ENCODE assay signal across 35 mouse cellular contexts in genomic region chr9:99850354-99850753, GRCm38 (mm10). TPM values are rescaled to one million over a fixed set of nuclear protein-coding genes. Genes with fewer than 3 reads are reported as not detected.
DNase-seq lines count a peak whose midpoint lies in the region; ATAC-seq and TF ChIP-seq lines count a peak whose summit lies in the region.
"Had no signal": no experiment of that assay in that cellular context is flagged by ENCODE, and none has a peak within 500 bp of the region (broad histone marks: within the 10 kb centered on the region; RNA-seq: fewer than 3 reads in every experiment).

No protein-coding gene starts in this region.

- 56% methylated on average over 7 of the region's 7 CpGs for WGBS in midbrain, postnatal 0 days
- 73% methylated on average over 7 of the region's 7 CpGs for WGBS in midbrain, embryonic 11.5 days

- H3K4me3 ChIP-seq in midbrain, postnatal 0 days (ENCODE audit: low read depth, low read length), result no peak overlapping the region
- H3K4me3 ChIP-seq in midbrain, embryonic 11.5 days (ENCODE audit: low read depth, low read length), result no peak overlapping the region
- no peak overlapping the region for H3K4me3 ChIP-seq in layer of hippocampus, adult 2 months
- H3K4me3 ChIP-seq: forebrain, embryonic 15.5 days; gastrocnemius, adult 2 months; heart, embryonic 13.5 days; hindbrain, embryonic 10.5 days; hindbrain, embryonic 15.5 days; intestine, embryonic 15.5 days; liver, embryonic 13.5 days; midbrain, embryonic 15.5 days had no signal

- ATAC-seq in midbrain, postnatal 0 days (ENCODE audit: low FRiP score), result no peak
- ATAC-seq in midbrain, embryonic 11.5 days (ENCODE audit: low FRiP score), result no peak
- no peak for ATAC-seq in erythroid progenitor cell, adult 5-6 weeks (replicated peaks; ENCODE audit: low FRiP score, poor library complexity, severe bottlenecking)
- ATAC-seq: CD4-positive, CD25-positive, alpha-beta regulatory T cell, adult 4 months; forebrain, embryonic 15.5 days; intestine, embryonic 15.5 days; lung, postnatal 0 days; midbrain, embryonic 15.5 days had no signal

- no peaks in the 10 kb centered on the region for H3K36me3 ChIP-seq in midbrain, postnatal 0 days (ENCODE audit: insufficient read depth, low read length)
- no peaks in the 10 kb centered on the region for H3K36me3 ChIP-seq in midbrain, embryonic 11.5 days (ENCODE audit: control insufficient read depth, insufficient read depth, low read length)
- H3K36me3 ChIP-seq: forebrain, embryonic 15.5 days; heart, embryonic 13.5 days; hindbrain, embryonic 10.5 days; hindbrain, embryonic 15.5 days; intestine, embryonic 15.5 days; liver, embryonic 13.5 days; midbrain, embryonic 15.5 days had no signal

- H3K27ac ChIP-seq in midbrain, postnatal 0 days (ENCODE audit: low read depth, low read length), result no peak overlapping the region
- H3K27ac ChIP-seq in midbrain, embryonic 11.5 days (ENCODE audit: low read depth, low read length), result no peak overlapping the region
- H3K27ac ChIP-seq in layer of hippocampus, adult 2 months, result no peak overlapping the region
- H3K27ac ChIP-seq: forebrain, embryonic 15.5 days; gastrocnemius, adult 2 months; heart, embryonic 13.5 days; hindbrain, embryonic 10.5 days; hindbrain, embryonic 15.5 days; intestine, embryonic 15.5 days; liver, embryonic 13.5 days; macrophage; midbrain, embryonic 15.5 days; stomach, postnatal 0 days had no signal

- no peak overlapping the region for H3K4me2 ChIP-seq in midbrain, postnatal 0 days (ENCODE audit: low read depth, low read length, poor library complexity, severe bottlenecking)
- no peak overlapping the region for H3K4me2 ChIP-seq in midbrain, embryonic 11.5 days
- H3K4me2 ChIP-seq: forebrain, embryonic 15.5 days; heart, embryonic 13.5 days; hindbrain, embryonic 15.5 days; intestine, embryonic 15.5 days; liver, embryonic 13.5 days; midbrain, embryonic 15.5 days had no signal

- no peak overlapping the region for H3K9ac ChIP-seq in midbrain, postnatal 0 days (replicated peaks; ENCODE audit: low read length, poor library complexity, severe bottlenecking)
- H3K9ac ChIP-seq in midbrain, embryonic 11.5 days (ENCODE audit: low read length), result no peak overlapping the region
- H3K9ac ChIP-seq: forebrain, embryonic 15.5 days; heart, embryonic 13.5 days; hindbrain, embryonic 15.5 days; intestine, embryonic 15.5 days; liver, embryonic 13.5 days; midbrain, embryonic 15.5 days had no signal

- TF ChIP-seq CTCF in midbrain, postnatal 0 days (IDR thresholded peaks at IDR 0.05), result no peak
- no peak for TF ChIP-seq CTCF in layer of hippocampus, adult 2 months (conservative IDR thresholded peaks at IDR 0.05)

- intact Hi-C loops in heart, postnatal 25 days (cut with DNase I), result no loop called here

- no peaks in the 10 kb centered on the region for H3K9me3 ChIP-seq in midbrain, postnatal 0 days (ENCODE audit: low read length)
- no peaks in the 10 kb centered on the region for H3K9me3 ChIP-seq in midbrain, embryonic 11.5 days (ENCODE audit: control insufficient read depth, low read length)
- H3K9me3 ChIP-seq: forebrain, embryonic 15.5 days; heart, embryonic 13.5 days; hindbrain, embryonic 10.5 days; hindbrain, embryonic 15.5 days; intestine, embryonic 15.5 days; liver, embryonic 13.5 days; midbrain, embryonic 15.5 days had no signal

- H3K4me1 ChIP-seq in midbrain, postnatal 0 days (ENCODE audit: insufficient read depth, low read length), result no peaks in the 10 kb centered on the region
- H3K4me1 ChIP-seq in midbrain, embryonic 11.5 days (ENCODE audit: control insufficient read depth, insufficient read depth, low read length), result no peaks in the 10 kb centered on the region
- H3K4me1 ChIP-seq: heart, embryonic 13.5 days; hindbrain, embryonic 15.5 days; intestine, embryonic 15.5 days; liver, embryonic 13.5 days had no signal

- H3K27me3 ChIP-seq in midbrain, postnatal 0 days (ENCODE audit: insufficient read depth, low read length), result no peaks in the 10 kb centered on the region
- H3K27me3 ChIP-seq in midbrain, embryonic 11.5 days (ENCODE audit: control insufficient read depth, insufficient read depth, low read length), result no peaks in the 10 kb centered on the region
- H3K27me3 ChIP-seq: hindbrain, embryonic 15.5 days; liver, embryonic 13.5 days had no signal

- peak; percentile 50 for DNase-seq in heart, adult 11 months
- DNase-seq in heart, postnatal 25 days (ENCODE audit: low spot score), result no peak
- DNase-seq in midbrain, postnatal 0 days (ENCODE audit: low spot score), result peak; percentile 19
- DNase-seq in midbrain, embryonic 11.5 days (ENCODE audit: low spot score, missing footprints), result no peak
- peak; percentile 52 to 63 for DNase-seq in layer of hippocampus, adult 2 months (ENCODE audit: low spot score in 2 of 2)
- no peak for DNase-seq in liver
- DNase-seq: adrenal gland, postnatal 25 days; cerebellum, adult 2 months; cerebellum, postnatal 36 days; gastrocnemius, adult 2 months; heart, postnatal 10 days; kidney, adult 8-10 months; kidney, postnatal 10 days; left cerebral cortex, postnatal 4 days; liver, embryonic 13.5 days; lung, adult 18-20 months; right cerebral cortex, postnatal 4 days; thymus, adult 18-20 months; thymus, postnatal 25 days had no signal

RNA-seq across cellular contexts. Expression of gene Sox14, which starts 25.6 kb away (rescaled TPM):
- total RNA-seq in heart, postnatal 25 days (2021), result not detected
- 23.3 and 33.5 TPM in 2 replicates for total RNA-seq in midbrain, postnatal 0 days (2014; rRNA removed)
- 45.7 and 46.8 TPM in 2 replicates for polyA plus RNA-seq in midbrain, postnatal 0 days (2015; fragmentation: Nextera tagmentation; extraction: Ambion mirVana)
- polyA plus RNA-seq in midbrain, embryonic 11.5 days (2014; fragmentation: Nextera tagmentation; extraction: Ambion mirVana), result 12.4 and 14.0 TPM in 2 replicates
- not detected for total RNA-seq in layer of hippocampus, adult 2 months (2021)
- total RNA-seq in erythroid progenitor cell, adult 5-6 weeks (2015; ENCODE audit: low replicate concordance), result not detected in 2 replicates
- not detected in 2 replicates for total RNA-seq in erythroid progenitor cell, adult 5-6 weeks (2017; ENCODE audit: low replicate concordance)
- total RNA-seq: adrenal gland, adult 18-20 months; adrenal gland, postnatal 25 days; gastrocnemius, adult 2 months; gastrocnemius, postnatal 4 days; heart, adult 8-10 months; heart, postnatal 10 days; left cerebral cortex, postnatal 4 days; neutrophil, adult 5-6 weeks had no signal
- polyA plus RNA-seq: CD4-positive, CD25-positive, alpha-beta regulatory T cell, adult 4 months; heart, embryonic 13.5 days; intestine, embryonic 15.5 days; liver, embryonic 13.5 days; lung, postnatal 0 days; macrophage; spleen, adult 2 months; stomach, postnatal 0 days had no signal

Comparison
In these comparisons a context has a peak if more than half of its experiments do, and no peak if none do; other contexts are left out.
1. DNase-seq: peak in heart, adult 11 months (single experiment), midbrain, postnatal 0 days (single experiment) and layer of hippocampus, adult 2 months (2 of 2); none in heart, postnatal 25 days (single experiment), midbrain, embryonic 11.5 days (single experiment) and liver (single experiment).
2. RNA of gene Sox14, which starts 25.6 kb away (total RNA-seq): 23.3 to 33.5 TPM in midbrain, postnatal 0 days; not detected in heart, postnatal 25 days, not detected in layer of hippocampus, adult 2 months and not detected in erythroid progenitor cell, adult 5-6 weeks; every median in the first group is over 10 times any median in the second.